Mouse (Mus musculus) lung, embryonic 15.5 days (tissue): Measurements from ENCODE around the gene Tmem97. TPM values are rescaled to one million over a fixed set of nuclear protein-coding genes. Genes with fewer than 3 reads are reported as not detected.
A peak's percentile ranks its signal among the peaks of the same experiment; 100 is the strongest.
"Not testable (repeated sequence)": the region's sequence is repeated elsewhere in the genome, so short reads cannot be mapped to it uniquely, and the experiment has no call there.

ENCODE experiments used
- ATAC-seq: fragments of 200-750 bp; cut with Nextera tagmentation; 2 replicates; pipeline ENCODE4 v1.8.0; 2017; ENCODE audit warnings: moderate number of reproducible peaks, borderline replicate concordance; ENCODE audit not compliant: low FRiP score, low TSS enrichment; ENCODE audit errors: extremely low read depth
- H3K27ac ChIP-seq: fragments of 300-500 bp; sonication (generic); 2 replicates; pipeline ENCODE4 v1.5.1; 2015; ENCODE audit warnings: moderate library complexity, mild to moderate bottlenecking, inconsistent platforms
- H3K27me3 ChIP-seq: fragments of 300-500 bp; sonication (generic); 2 replicates; pipeline ENCODE4 v1.6.1; 2015; ENCODE audit warnings: inconsistent platforms
- H3K36me3 ChIP-seq: fragments of 300-500 bp; sonication (generic); 2 replicates; pipeline ENCODE4 v1.6.1; 2015; ENCODE audit warnings: inconsistent platforms
- H3K4me1 ChIP-seq: fragments of 300-500 bp; sonication (generic); 2 replicates; pipeline ENCODE4 v1.6.1; 2015; ENCODE audit warnings: inconsistent platforms
- H3K4me2 ChIP-seq: fragments of 300-500 bp; sonication (generic); 2 replicates; pipeline ENCODE4 v1.6.1; 2015; ENCODE audit warnings: inconsistent platforms, mild to moderate bottlenecking, moderate library complexity
- H3K4me3 ChIP-seq: fragments of 300-500 bp; sonication (generic); 2 replicates; pipeline ENCODE4 v1.5.1; 2015; ENCODE audit warnings: mild to moderate bottlenecking, inconsistent platforms
- H3K9ac ChIP-seq: fragments of 300-500 bp; sonication (generic); 2 replicates; pipeline ENCODE4 v1.6.1; 2015; ENCODE audit warnings: inconsistent platforms
- H3K9me3 ChIP-seq: fragments of 300-500 bp; sonication (generic); 2 replicates; pipeline ENCODE4 v1.6.1; 2016; ENCODE audit warnings: inconsistent platforms
- WGBS: fragments of 180-500 bp; shearing (Covaris S2); methylation state at CpG from one replicate; pipeline ENCODE4 v1.1.7; 2015; 5-methylcytosine and 5-hydroxymethylcytosine counted together
- polyA plus RNA-seq: library from polyadenylated mRNA; unstranded; fragments of >200 nt; fragmentation: Nextera tagmentation; extraction: Ambion mirVana; gene quantifications from 2 replicates; pipeline ENCODE4 v1.2.1, GENCODE M21; 2015

The Tmem97 gene
- polyA plus RNA-seq, 1 experiment from 2014 or later = 73.2 TPM

DNA sequence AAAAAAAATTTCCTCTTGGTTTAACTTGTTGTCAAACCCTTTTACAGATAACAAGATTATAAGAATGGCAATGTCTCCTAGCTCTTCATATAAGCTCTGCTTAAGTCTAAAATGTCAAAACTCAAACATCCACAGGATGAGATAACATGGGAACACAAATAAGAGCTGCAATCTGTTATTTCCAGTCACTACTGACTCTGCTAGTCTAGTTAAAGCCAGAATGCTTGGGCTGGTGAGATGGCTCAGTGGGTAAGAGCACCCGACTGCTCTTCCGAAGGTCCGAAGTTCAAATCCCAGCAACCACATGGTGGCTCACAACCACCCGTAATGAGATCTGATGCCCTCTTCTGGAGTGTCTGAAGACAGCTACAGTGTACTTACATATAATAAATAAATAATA lies 23.5 kb upstream of the Tmem97 start:
- not testable (repeated sequence) for H3K4me3 ChIP-seq, ATAC-seq, H3K27me3 ChIP-seq, H3K9ac ChIP-seq, H3K4me1 ChIP-seq, H3K4me2 ChIP-seq, H3K9me3 ChIP-seq, H3K27ac ChIP-seq
- 83% methylated on average over 4 of the region's 4 CpGs for WGBS
- H3K36me3 ChIP-seq = peaks cover 30% of the 10 kb centered on the region

GRCm38 (mm10) chr11:78571854-78572253 lies 21.3 kb upstream of the Tmem97 start:
- 0 out of 2 replicates have a peak, but pooled peaks cover 4% of the 10 kb centered on the region for H3K4me1 ChIP-seq
- no peak overlapping the region for H3K27ac ChIP-seq
- H3K4me3 ChIP-seq = no peak overlapping the region
- no peak overlapping the region for H3K9ac ChIP-seq
- ATAC-seq = no peak
- WGBS = 83% methylated on average over 6 of the region's 6 CpGs
- H3K9me3 ChIP-seq = no peaks in the 10 kb centered on the region
- no peaks in the 10 kb centered on the region for H3K27me3 ChIP-seq
- no peak overlapping the region for H3K4me2 ChIP-seq
- peaks cover 30% of the 10 kb centered on the region for H3K36me3 ChIP-seq

DNA sequence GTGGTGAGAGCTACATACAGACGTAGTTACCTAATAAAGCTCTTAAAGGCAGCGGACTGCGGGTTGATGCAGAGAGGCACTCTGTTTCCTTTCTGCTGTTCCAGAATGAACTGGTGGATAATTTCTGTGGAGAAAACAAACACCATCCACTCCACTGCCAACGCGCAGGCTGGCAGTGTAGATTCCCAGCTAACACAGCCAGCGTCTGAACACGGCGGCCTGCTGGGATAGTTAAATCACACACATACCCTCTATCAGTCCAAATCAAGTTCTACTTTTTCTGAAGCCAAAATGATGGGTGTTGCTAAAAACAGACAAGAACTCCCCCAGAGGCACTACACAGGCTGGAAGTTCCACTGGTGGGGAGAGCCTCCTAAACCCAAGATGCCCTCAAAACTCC lies 20.9 kb upstream of the Tmem97 start:
- no peak overlapping the region for H3K4me3 ChIP-seq
- no peak overlapping the region for H3K4me2 ChIP-seq
- 96% methylated on average over 8 of the region's 8 CpGs for WGBS
- H3K9ac ChIP-seq = no peak overlapping the region
- ATAC-seq = no peak
- H3K4me1 ChIP-seq = peaks cover 5% of the 10 kb centered on the region; the same call in 1 of the 2 replicates
- no peak overlapping the region for H3K27ac ChIP-seq
- H3K36me3 ChIP-seq = peaks cover 27% of the 10 kb centered on the region
- H3K9me3 ChIP-seq = no peaks in the 10 kb centered on the region
- H3K27me3 ChIP-seq = no peaks in the 10 kb centered on the region

DNA sequence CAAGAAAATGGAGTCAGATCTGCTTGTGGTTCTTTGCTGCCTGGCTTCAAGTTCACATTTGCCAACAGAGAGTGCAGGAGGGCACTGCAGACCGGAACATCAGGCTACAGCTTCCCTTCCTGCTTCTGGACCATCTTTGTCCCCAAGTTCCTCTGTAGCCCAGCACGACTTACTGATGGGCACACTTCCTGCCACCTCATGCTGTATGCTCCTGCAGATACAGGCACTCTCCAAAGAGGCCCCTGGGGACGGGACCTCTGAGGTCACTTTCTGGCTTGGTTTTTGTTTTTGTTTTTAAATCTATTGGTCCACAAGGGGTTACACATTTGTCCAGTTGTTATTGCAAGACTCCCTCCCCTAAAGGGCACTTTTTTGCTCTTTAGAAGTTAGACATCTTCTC lies 19.2 kb upstream of the Tmem97 start:
- peaks cover 11% of the 10 kb centered on the region; the same call in 1 of the 2 replicates for H3K4me1 ChIP-seq
- H3K36me3 ChIP-seq = peaks cover 24% of the 10 kb centered on the region; the same call in 1 of the 2 replicates
- no peak overlapping the region for H3K4me2 ChIP-seq
- no peak for ATAC-seq
- no peaks in the 10 kb centered on the region for H3K9me3 ChIP-seq
- no peaks in the 10 kb centered on the region for H3K27me3 ChIP-seq
- no peak overlapping the region for H3K9ac ChIP-seq
- 53% methylated on average over 3 of the region's 3 CpGs for WGBS
- H3K4me3 ChIP-seq = no peak overlapping the region
- H3K27ac ChIP-seq = peak overlapping the region; percentile 37

DNA sequence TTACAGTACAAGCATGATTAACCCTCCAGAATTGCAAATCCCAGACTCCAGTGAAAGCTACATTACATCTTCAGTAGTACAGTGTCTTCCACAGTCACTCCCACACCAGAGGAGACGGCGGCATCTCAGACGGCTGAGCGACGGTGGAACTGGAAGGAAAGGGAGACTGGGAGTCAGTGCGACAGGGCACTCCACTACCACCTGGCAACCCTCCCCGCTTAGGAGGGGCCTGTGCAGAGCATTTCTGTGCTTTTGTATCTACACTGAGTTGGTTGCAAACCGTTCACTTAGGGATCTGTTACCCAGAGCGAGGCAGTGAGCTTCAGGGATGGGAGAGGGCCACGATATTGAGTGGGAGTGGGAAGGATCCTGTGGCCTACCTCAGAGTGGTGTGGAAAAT lies 18.2 kb upstream of the Tmem97 start:
- no peak for ATAC-seq
- no peak overlapping the region for H3K27ac ChIP-seq
- 78% methylated on average over 10 of the region's 10 CpGs for WGBS

DNA sequence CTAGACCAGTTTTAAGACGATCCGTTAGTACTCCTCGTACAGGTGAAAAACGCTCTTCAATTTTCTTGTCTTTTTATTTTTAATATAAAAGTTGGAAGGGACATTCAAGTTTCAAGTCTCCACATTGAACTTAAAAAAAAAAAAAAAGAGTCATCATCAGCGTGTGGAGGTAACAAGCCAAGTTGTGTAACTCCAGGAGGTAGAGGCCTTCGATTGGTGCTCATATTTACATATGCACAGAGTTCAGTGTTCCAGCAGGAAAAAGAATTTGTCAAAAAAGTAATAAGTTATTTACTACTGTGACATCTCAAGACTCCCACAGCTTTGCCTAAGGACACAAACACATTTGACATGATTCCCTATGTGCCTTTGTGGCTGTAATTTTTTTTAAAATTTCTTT lies 17.0 kb upstream of the Tmem97 start:
- WGBS = 75% methylated on average over 6 of the region's 6 CpGs
- ATAC-seq = no peak

More for the DNA sequence above, 18.2 kb upstream of the Tmem97 start:
- peaks cover 11% of the 10 kb centered on the region; the same call in 1 of the 2 replicates for H3K4me1 ChIP-seq
- no peak overlapping the region for H3K4me2 ChIP-seq
- no peak overlapping the region for H3K9ac ChIP-seq
- no peak overlapping the region for H3K4me3 ChIP-seq
- no peaks in the 10 kb centered on the region for H3K9me3 ChIP-seq
- H3K27me3 ChIP-seq = no peaks in the 10 kb centered on the region
- H3K36me3 ChIP-seq = peaks cover 20% of the 10 kb centered on the region; the same call in 1 of the 2 replicates

DNA sequence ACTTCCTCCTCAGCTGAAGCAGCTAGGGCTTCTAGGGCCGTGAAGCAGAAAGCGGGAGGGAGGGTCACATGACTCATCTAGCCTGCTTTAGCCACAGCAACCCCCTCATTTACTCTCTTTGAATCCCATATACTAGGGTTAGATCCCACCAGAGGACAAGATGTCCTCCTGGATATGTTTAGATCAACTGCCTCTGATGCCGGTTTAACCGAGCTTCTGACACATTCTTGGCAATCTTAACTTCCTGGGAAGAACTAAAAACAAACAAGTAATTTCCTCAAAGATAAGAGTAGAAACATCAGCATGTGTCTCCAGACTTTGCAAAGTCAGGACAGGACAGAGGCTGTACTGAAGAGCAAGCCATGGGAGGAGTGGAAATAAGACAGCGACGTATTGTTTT lies 16.2 kb upstream of the Tmem97 start:
- peak overlapping the region; percentile 89 for H3K27ac ChIP-seq
- ATAC-seq = peak; percentile 88

More for the DNA sequence above, 17.0 kb upstream of the Tmem97 start:
- no peak overlapping the region for H3K27ac ChIP-seq
- peaks cover 14% of the 10 kb centered on the region; the same call in 1 of the 2 replicates for H3K36me3 ChIP-seq
- peaks cover 11% of the 10 kb centered on the region; the same call in 1 of the 2 replicates for H3K4me1 ChIP-seq
- no peaks in the 10 kb centered on the region for H3K9me3 ChIP-seq
- H3K27me3 ChIP-seq = no peaks in the 10 kb centered on the region
- no peak overlapping the region for H3K4me3 ChIP-seq
- no peak overlapping the region for H3K4me2 ChIP-seq
- H3K9ac ChIP-seq = no peak overlapping the region

DNA sequence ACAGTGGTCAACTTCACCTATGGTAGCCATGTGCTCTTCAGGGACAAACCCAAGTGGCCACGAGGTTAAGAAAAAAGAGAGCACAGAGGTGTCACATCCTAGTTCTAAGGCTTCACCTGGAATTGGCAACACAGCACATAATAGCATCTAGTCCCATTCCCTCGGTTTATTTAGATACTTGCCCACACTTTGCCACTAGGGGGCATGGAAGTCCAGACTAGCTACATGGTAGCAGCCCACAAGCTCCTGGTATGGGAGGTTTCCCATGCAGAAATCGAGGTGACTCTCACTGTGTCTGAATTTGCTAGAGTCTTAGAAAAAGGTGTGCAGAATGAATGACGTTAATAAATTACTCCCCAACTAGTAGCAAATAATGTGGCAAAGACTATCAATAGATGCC lies 9.9 kb upstream of the Tmem97 start:
- Histone ChIP-seq H3K4me3 (no peak overlapping the region), H3K9ac (no peak overlapping the region), H3K9me3 (no peaks in the 10 kb centered on the region), H3K4me2 (no peak overlapping the region), H3K27ac (no peak overlapping the region), H3K36me3 (no peaks in the 10 kb centered on the region), H3K27me3 (no peaks in the 10 kb centered on the region), H3K4me1 (no peaks in the 10 kb centered on the region)
- ATAC-seq = no peak
- WGBS = 13% methylated on average over 4 of the region's 4 CpGs

More for the DNA sequence above, 16.2 kb upstream of the Tmem97 start:
- no peak overlapping the region for H3K9ac ChIP-seq
- H3K36me3 ChIP-seq = peaks cover 7% of the 10 kb centered on the region; the same call in 1 of the 2 replicates
- H3K4me3 ChIP-seq = no peak overlapping the region
- H3K4me2 ChIP-seq = no peak overlapping the region
- H3K4me1 ChIP-seq = peaks cover 11% of the 10 kb centered on the region; the same call in 1 of the 2 replicates
- WGBS = 26% methylated on average over 6 of the region's 6 CpGs
- no peaks in the 10 kb centered on the region for H3K27me3 ChIP-seq
- H3K9me3 ChIP-seq = no peaks in the 10 kb centered on the region

DNA sequence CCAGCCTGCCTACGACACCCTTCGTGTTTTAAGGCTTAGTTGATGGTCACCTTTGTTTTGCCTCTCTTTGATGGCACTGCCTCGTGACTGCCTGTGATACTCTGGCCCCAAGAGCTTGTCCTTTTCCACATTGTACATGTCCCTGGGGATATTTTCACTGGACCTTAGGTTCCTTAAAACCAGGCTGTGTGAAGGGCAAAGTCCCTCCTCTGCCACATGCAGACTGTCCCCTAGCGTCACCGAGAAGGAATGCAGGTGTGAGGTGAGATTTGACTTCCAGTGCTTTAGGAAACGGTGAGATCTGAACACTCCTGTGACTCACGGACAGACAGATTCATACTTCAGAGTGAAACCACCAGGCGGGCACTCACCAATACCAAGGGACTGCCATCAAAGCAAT lies 6.7 kb upstream of the Tmem97 start:
- Histone ChIP-seq H3K4me3 (no peak overlapping the region), H3K9ac (no peak overlapping the region), H3K4me1 (no peaks in the 10 kb centered on the region), H3K9me3 (no peaks in the 10 kb centered on the region), H3K27me3 (no peaks in the 10 kb centered on the region), H3K27ac (no peak overlapping the region), H3K4me2 (no peak overlapping the region), H3K36me3 (no peaks in the 10 kb centered on the region)
- WGBS = 53% methylated on average over 8 of the region's 8 CpGs
- no peak for ATAC-seq

- H3K9me3 ChIP-seq = no peaks in the 10 kb centered on the region
- H3K4me1 ChIP-seq = no peaks in the 10 kb centered on the region; the same call in 1 of the 2 replicates
- no peaks in the 10 kb centered on the region for H3K27me3 ChIP-seq
- H3K4me3 ChIP-seq = no peak overlapping the region
- ATAC-seq = no peak
- no peak overlapping the region for H3K27ac ChIP-seq
- H3K4me2 ChIP-seq = no peak overlapping the region
- no peak overlapping the region for H3K9ac ChIP-seq
- 65% methylated on average over 4 of the region's 4 CpGs for WGBS
- no peaks in the 10 kb centered on the region for H3K36me3 ChIP-seq
Observed at GRCm38 (mm10) chr11:78556070-78556469, 5.5 kb upstream of the Tmem97 start.

DNA sequence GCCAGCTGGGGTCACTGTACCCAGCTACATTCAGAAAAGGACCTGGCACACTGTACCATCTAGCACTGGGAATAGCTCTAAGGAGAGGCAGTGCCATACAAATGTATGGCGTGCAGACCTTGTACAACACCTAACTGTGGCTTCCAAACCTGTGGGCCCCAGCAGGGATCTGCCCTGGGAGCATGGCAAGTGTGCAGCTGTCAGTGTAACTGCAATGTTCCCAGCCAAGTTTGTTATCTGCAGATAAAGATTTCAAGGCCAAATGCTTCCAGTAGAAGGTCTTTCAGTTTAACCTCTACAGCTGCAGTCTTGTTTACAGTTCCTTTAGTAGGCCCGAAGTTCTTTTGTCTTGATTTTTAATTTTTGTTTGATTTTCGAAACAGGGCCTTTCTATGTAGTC lies 5.0 kb upstream of the Tmem97 start:
- ATAC-seq = no peak
- 48% methylated on average over 3 of the region's 3 CpGs for WGBS
- Histone ChIP-seq H3K4me3 (no peak overlapping the region), H3K4me1 (no peaks in the 10 kb centered on the region; the same call in 1 of the 2 replicates), H3K4me2 (no peak overlapping the region), H3K9ac (no peak overlapping the region), H3K27ac (no peak overlapping the region), H3K36me3 (no peaks in the 10 kb centered on the region), H3K27me3 (no peaks in the 10 kb centered on the region), H3K9me3 (no peaks in the 10 kb centered on the region)

- peak overlapping the region; percentile 52; the same call in 1 of the 2 replicates for H3K9ac ChIP-seq
- no peaks in the 10 kb centered on the region for H3K9me3 ChIP-seq
- H3K36me3 ChIP-seq = no peaks in the 10 kb centered on the region
- ATAC-seq = peak; percentile 25; the same call in 1 of the 2 replicates
- H3K4me2 ChIP-seq = peak overlapping the region; percentile 66
- WGBS = 31% methylated on average over 6 of the region's 6 CpGs
- H3K27me3 ChIP-seq = no peaks in the 10 kb centered on the region
- peak overlapping the region; percentile 64 for H3K4me3 ChIP-seq
- H3K27ac ChIP-seq = peak overlapping the region; percentile 54
- peaks cover 13% of the 10 kb centered on the region for H3K4me1 ChIP-seq
Observed at GRCm38 (mm10) chr11:78551059-78551398, 452 bp upstream of the Tmem97 start.
